Mouse (Mus musculus) activated CD4-positive, CD25-positive, alpha-beta regulatory T cell, adult 9 weeks (primary cell): ENCODE data around the gene Hmgcll1. TPM values are rescaled to one million over a fixed set of nuclear protein-coding genes. Genes with fewer than 3 reads are reported as not detected.

Experiments used
- polyA plus RNA-seq: library from polyadenylated mRNA; unstranded; fragments of 100-300 nt; shearing (Covaris generic); gene quantifications from one replicate; pipeline ENCODE4 v1.2.1, GENCODE M21; 2017

The Hmgcll1 gene
- polyA plus RNA-seq, result not detected

GRCm38 (mm10) chr9:76014631-76015531 lies at the start of gene Hmgcll1:
Hmgcll1 (plus strand) TSS chr9:76014855.

Other genes starting within 250 kb of the Hmgcll1 start
- gene Bmp5, start 239.5 kb upstream of the Hmgcll1 start, polyA plus RNA-seq, result not detected
- not detected for gene Gfral, start 198.8 kb downstream of the Hmgcll1 start, polyA plus RNA-seq